Mouse (Mus musculus) cerebellum, adult 8-10 months (tissue): Measurements from ENCODE around the gene Atp4b.

ENCODE experiments used
- DNase-seq: peaks from one replicate; pipeline ENCODE4 v3.0.0; 2022

Atp4b gene

GRCm38 (mm10) chr8:13396725-13397124 is at the start of gene Atp4b:
Gene Atp4b (minus strand): TSS chr8:13396825.
- no peak for DNase-seq

- DNase-seq, result no peak
These were observed 45.5 kb upstream of the Atp4b start for GRCm38 (mm10) chr8:13442152-13442551.

- no peak for DNase-seq
These were observed 40.9 kb upstream of the Atp4b start for GRCm38 (mm10) chr8:13437531-13437930.

- DNase-seq, result no peak
These were observed 39.4 kb upstream of the Atp4b start for GRCm38 (mm10) chr8:13436052-13436451.

GRCm38 (mm10) chr8:13434889-13435288 is 38.3 kb upstream of the Atp4b start, which contains the start of gene Tmem255b:
Gene Tmem255b (plus strand): TSS chr8:13435189.
- DNase-seq, result no peak

- no peak for DNase-seq
These were observed 36.5 kb upstream of the Atp4b start for GRCm38 (mm10) chr8:13433130-13433529.

- DNase-seq, result no peak
These were observed 34.2 kb upstream of the Atp4b start for GRCm38 (mm10) chr8:13430866-13431265.

GRCm38 (mm10) chr8:13430412-13430811 is 33.8 kb upstream of the Atp4b start:
- no peak for DNase-seq

GRCm38 (mm10) chr8:13428156-13428555 is 31.5 kb upstream of the Atp4b start:
- DNase-seq, result no peak

- DNase-seq, result no peak
These were observed 30.7 kb upstream of the Atp4b start for GRCm38 (mm10) chr8:13427351-13427750.

GRCm38 (mm10) chr8:13420970-13421369 is 24.3 kb upstream of the Atp4b start:
- no peak for DNase-seq

GRCm38 (mm10) chr8:13419111-13419639 is 22.6 kb upstream of the Atp4b start:
- DNase-seq, result no peak

- DNase-seq, result no peak
These were observed 19.3 kb upstream of the Atp4b start for GRCm38 (mm10) chr8:13415879-13416278.

- DNase-seq, result no peak
These were observed 17.3 kb upstream of the Atp4b start for GRCm38 (mm10) chr8:13413823-13414390.

GRCm38 (mm10) chr8:13412891-13413558 is 16.4 kb upstream of the Atp4b start:
- DNase-seq, result peak; percentile 45

GRCm38 (mm10) chr8:13411597-13411996 is 15.0 kb upstream of the Atp4b start:
- DNase-seq, result peak; percentile 45

GRCm38 (mm10) chr8:13406011-13406410 is 9.4 kb upstream of the Atp4b start:
- DNase-seq, result no peak

- no peak for DNase-seq
These were observed 8.1 kb upstream of the Atp4b start, which contains the start of gene Grk1 for GRCm38 (mm10) chr8:13404666-13405131. Gene Grk1 (plus strand): TSS chr8:13405081.

- DNase-seq, result no peak
These were observed 6.9 kb upstream of the Atp4b start for GRCm38 (mm10) chr8:13403517-13403916.

GRCm38 (mm10) chr8:13393869-13394268 is 2.8 kb downstream of the Atp4b start:
- DNase-seq, result no peak

GRCm38 (mm10) chr8:13388744-13389143 is 7.9 kb downstream of the Atp4b start:
- DNase-seq, result no peak

- DNase-seq, result no peak
These were observed 8.9 kb downstream of the Atp4b start for GRCm38 (mm10) chr8:13387728-13388127.

GRCm38 (mm10) chr8:13386366-13386765 is 10.3 kb downstream of the Atp4b start:
- no peak for DNase-seq

GRCm38 (mm10) chr8:13382999-13383398 is 13.6 kb downstream of the Atp4b start:
- DNase-seq, result no peak
